Mouse (Mus musculus) liver, embryonic 11.5 days (tissue): Measurements from ENCODE around the gene Ndufaf7. TPM values are rescaled to one million over a fixed set of nuclear protein-coding genes. Genes with fewer than 3 reads are reported as not detected.

ENCODE experiments used
- ATAC-seq: fragments of 200-750 bp; cut with Nextera tagmentation; replicated peaks from 2 replicates; pipeline ENCODE4 v1.8.0; 2017; ENCODE audit warnings: moderate number of reproducible peaks, mild to moderate bottlenecking, moderate TSS enrichment, moderate library complexity; ENCODE audit not compliant: low FRiP score
- DNase-seq: peaks from one replicate; pipeline ENCODE4 v3.0.0-alpha.2; 2017; ENCODE audit warnings: low spot score
- H3K27ac ChIP-seq: fragments of 300-500 bp; sonication (generic); 2 replicates; pipeline ENCODE4 v1.5.1; 2014; ENCODE audit warnings: mild to moderate bottlenecking, low read depth, low read length, control low read depth
- H3K27me3 ChIP-seq: fragments of 300-500 bp; sonication (generic); replicated peaks from 2 replicates; pipeline ENCODE4 v1.6.1; 2014; ENCODE audit warnings: low read length, mixed read lengths; ENCODE audit not compliant: control insufficient read depth, insufficient read depth
- H3K36me3 ChIP-seq: fragments of 300-500 bp; sonication (generic); 2 replicates; pipeline ENCODE4 v1.6.1; 2014; ENCODE audit warnings: mild to moderate bottlenecking, low read length, moderate library complexity, mixed read lengths; ENCODE audit not compliant: control insufficient read depth, insufficient read depth
- H3K4me1 ChIP-seq: fragments of 300-500 bp; sonication (generic); replicated peaks from 2 replicates; pipeline ENCODE4 v1.6.1; 2014; ENCODE audit warnings: low read length, mixed read lengths; ENCODE audit not compliant: control insufficient read depth, insufficient read depth
- H3K4me2 ChIP-seq: fragments of 300-500 bp; sonication (generic); 2 replicates; pipeline ENCODE4 v1.6.1; 2014; ENCODE audit warnings: mild to moderate bottlenecking, control low read depth, moderate library complexity
- H3K4me3 ChIP-seq: fragments of 300-500 bp; sonication (generic); 2 replicates; pipeline ENCODE4 v1.5.1; 2014; ENCODE audit warnings: low read depth, low read length, control low read depth
- H3K9ac ChIP-seq: fragments of 300-500 bp; sonication (generic); 2 replicates; pipeline ENCODE4 v1.6.1; 2014; ENCODE audit warnings: low read depth, low read length, control low read depth
- H3K9me3 ChIP-seq: fragments of 300-500 bp; sonication (generic); 2 replicates; pipeline ENCODE4 v1.6.1; 2016; ENCODE audit warnings: low read length, inconsistent platforms, mixed read lengths; ENCODE audit not compliant: control insufficient read depth
- WGBS: fragments of 180-500 bp; shearing (Covaris S2); extraction: QIAGEN DNeasy Blood & Tissue Kit; methylation state at CpG from one replicate; pipeline ENCODE4 v1.1.7; 2014; 5-methylcytosine and 5-hydroxymethylcytosine counted together
- polyA plus RNA-seq: library from polyadenylated mRNA; unstranded; fragments of >200 nt; fragmentation: Nextera tagmentation; extraction: Ambion mirVana; gene quantifications from 2 replicates; pipeline ENCODE4 v1.2.1, GENCODE M21; 2014

Ndufaf7 gene
- polyA plus RNA-seq, 1 experiment from 2014 or later, result 58.0 TPM

GRCm38 (mm10) chr17:78983166-78983565 lies 46.2 kb downstream of the Ndufaf7 start:
- H3K9ac ChIP-seq, result no peak overlapping the region
- H3K4me2 ChIP-seq, result no peak overlapping the region
- H3K9me3 ChIP-seq, result no peaks in the 10 kb centered on the region
- H3K27ac ChIP-seq, result no peak overlapping the region
- H3K4me1 ChIP-seq, result no peaks in the 10 kb centered on the region
- WGBS, result 94% methylated on average over 8 of the region's 8 CpGs
- no peak overlapping the region for H3K4me3 ChIP-seq
- DNase-seq (no peak), ATAC-seq (no peak)
- no peaks in the 10 kb centered on the region for H3K27me3 ChIP-seq
- peaks cover 2% of the 10 kb centered on the region; the same call in 1 of the 2 replicates for H3K36me3 ChIP-seq

- 87% methylated on average over 3 of the region's 3 CpGs for WGBS
- H3K27me3 ChIP-seq, result no peaks in the 10 kb centered on the region
- no peak overlapping the region for H3K4me3 ChIP-seq
Measured at GRCm38 (mm10) chr17:78983736-78984135, 46.8 kb downstream of the Ndufaf7 start.

GRCm38 (mm10) chr17:78989015-78989414 lies 52.1 kb downstream of the Ndufaf7 start:
- peaks cover 6% of the 10 kb centered on the region; the same call in 1 of the 2 replicates for H3K4me1 ChIP-seq
- no peak for ATAC-seq
- no peak overlapping the region for H3K4me2 ChIP-seq
- no peak overlapping the region for H3K9ac ChIP-seq
- no peak overlapping the region for H3K27ac ChIP-seq
- DNase-seq, result no peak
- H3K36me3 ChIP-seq, result no peaks in the 10 kb centered on the region
- H3K4me3 ChIP-seq, result no peak overlapping the region
- WGBS, result 77% methylated on average over 8 of the region's 8 CpGs
- no peaks in the 10 kb centered on the region for H3K27me3 ChIP-seq
- H3K9me3 ChIP-seq, result no peaks in the 10 kb centered on the region

More at GRCm38 (mm10) chr17:78983736-78984135, 46.8 kb downstream of the Ndufaf7 start:
- H3K9me3 ChIP-seq, result no peaks in the 10 kb centered on the region
- DNase-seq (no peak), ATAC-seq (no peak)
- no peak overlapping the region for H3K9ac ChIP-seq
- peaks cover 2% of the 10 kb centered on the region; the same call in 1 of the 2 replicates for H3K36me3 ChIP-seq
- no peak overlapping the region for H3K4me2 ChIP-seq
- no peaks in the 10 kb centered on the region for H3K4me1 ChIP-seq
- H3K27ac ChIP-seq, result no peak overlapping the region

- no peak for DNase-seq
- H3K9ac ChIP-seq, result no peak overlapping the region
- WGBS, result 93% methylated on average over 2 of the region's 2 CpGs
- H3K4me3 ChIP-seq, result no peak overlapping the region
- H3K4me1 ChIP-seq, result peaks cover 6% of the 10 kb centered on the region; the same call in 1 of the 2 replicates
- no peaks in the 10 kb centered on the region for H3K27me3 ChIP-seq
- no peaks in the 10 kb centered on the region for H3K36me3 ChIP-seq
- ATAC-seq, result no peak
- no peak overlapping the region for H3K27ac ChIP-seq
- H3K4me2 ChIP-seq, result no peak overlapping the region
- H3K9me3 ChIP-seq, result no peaks in the 10 kb centered on the region
Measured at GRCm38 (mm10) chr17:78991549-78991948, 54.6 kb downstream of the Ndufaf7 start.

- 55% methylated on average over 9 of the region's 9 CpGs for WGBS
Measured at GRCm38 (mm10) chr17:78992303-78993027, 55.5 kb downstream of the Ndufaf7 start.

GRCm38 (mm10) chr17:78993670-78994069 lies 56.7 kb downstream of the Ndufaf7 start:
- DNase-seq, result no peak
- Histone ChIP-seq H3K4me3 (no peak overlapping the region), H3K9ac (no peak overlapping the region), H3K9me3 (no peaks in the 10 kb centered on the region), H3K27me3 (no peaks in the 10 kb centered on the region), H3K27ac (no peak overlapping the region), H3K36me3 (no peaks in the 10 kb centered on the region), H3K4me1 (peaks cover 6% of the 10 kb centered on the region; the same call in 1 of the 2 replicates), H3K4me2 (no peak overlapping the region)
- ATAC-seq, result no peak
- 85% methylated on average over 2 of the region's 2 CpGs for WGBS

More at GRCm38 (mm10) chr17:78992303-78993027, 55.5 kb downstream of the Ndufaf7 start:
- DNase-seq (no peak), ATAC-seq (no peak)
- no peaks in the 10 kb centered on the region for H3K9me3 ChIP-seq
- H3K4me1 ChIP-seq, result peaks cover 6% of the 10 kb centered on the region; the same call in 1 of the 2 replicates
- no peak overlapping the region for H3K27ac ChIP-seq
- no peaks in the 10 kb centered on the region for H3K36me3 ChIP-seq
- no peak overlapping the region for H3K4me3 ChIP-seq
- H3K9ac ChIP-seq, result no peak overlapping the region
- H3K27me3 ChIP-seq, result no peaks in the 10 kb centered on the region
- H3K4me2 ChIP-seq, result no peak overlapping the region

- H3K4me3 ChIP-seq, result no peak overlapping the region
- peaks cover 6% of the 10 kb centered on the region; the same call in 1 of the 2 replicates for H3K4me1 ChIP-seq
- no peak overlapping the region for H3K9ac ChIP-seq
- 84% methylated on average over 8 of the region's 8 CpGs for WGBS
- ATAC-seq (no peak), DNase-seq (no peak)
- H3K27ac ChIP-seq, result no peak overlapping the region
- no peaks in the 10 kb centered on the region for H3K27me3 ChIP-seq
- no peaks in the 10 kb centered on the region for H3K9me3 ChIP-seq
- H3K36me3 ChIP-seq, result no peaks in the 10 kb centered on the region
- no peak overlapping the region for H3K4me2 ChIP-seq
Measured at GRCm38 (mm10) chr17:78994382-78994781, 57.4 kb downstream of the Ndufaf7 start.

GRCm38 (mm10) chr17:78994931-78995820 lies 58.2 kb downstream of the Ndufaf7 start:
- Histone ChIP-seq H3K27ac (no peak overlapping the region), H3K27me3 (no peaks in the 10 kb centered on the region), H3K4me2 (no peak overlapping the region), H3K9ac (no peak overlapping the region), H3K4me1 (peaks cover 6% of the 10 kb centered on the region; the same call in 1 of the 2 replicates), H3K4me3 (no peak overlapping the region), H3K36me3 (no peaks in the 10 kb centered on the region), H3K9me3 (no peaks in the 10 kb centered on the region)
- DNase-seq, result no peak
- no peak for ATAC-seq
- 71% methylated on average over 9 of the region's 9 CpGs for WGBS
